Mouse (Mus musculus) bone marrow, adult 2 months (tissue): ENCODE results near the gene Nme8.

Experiments used
- CTCF ChIP-seq: fragments of 200-500 bp; IDR thresholded peaks from 2 replicates; pipeline ENCODE4 v1.5.1; 2011; ENCODE audit warnings: low read length, control low read depth; ENCODE audit not compliant: control insufficient read depth, insufficient read depth
- POLR2A ChIP-seq: fragments of 200-500 bp; IDR thresholded peaks from 2 replicates; pipeline ENCODE4 v1.6.1; 2011; ENCODE audit warnings: low read depth, mild to moderate bottlenecking, control low read depth, low read length, borderline replicate concordance; ENCODE audit not compliant: control insufficient read depth

DNA sequence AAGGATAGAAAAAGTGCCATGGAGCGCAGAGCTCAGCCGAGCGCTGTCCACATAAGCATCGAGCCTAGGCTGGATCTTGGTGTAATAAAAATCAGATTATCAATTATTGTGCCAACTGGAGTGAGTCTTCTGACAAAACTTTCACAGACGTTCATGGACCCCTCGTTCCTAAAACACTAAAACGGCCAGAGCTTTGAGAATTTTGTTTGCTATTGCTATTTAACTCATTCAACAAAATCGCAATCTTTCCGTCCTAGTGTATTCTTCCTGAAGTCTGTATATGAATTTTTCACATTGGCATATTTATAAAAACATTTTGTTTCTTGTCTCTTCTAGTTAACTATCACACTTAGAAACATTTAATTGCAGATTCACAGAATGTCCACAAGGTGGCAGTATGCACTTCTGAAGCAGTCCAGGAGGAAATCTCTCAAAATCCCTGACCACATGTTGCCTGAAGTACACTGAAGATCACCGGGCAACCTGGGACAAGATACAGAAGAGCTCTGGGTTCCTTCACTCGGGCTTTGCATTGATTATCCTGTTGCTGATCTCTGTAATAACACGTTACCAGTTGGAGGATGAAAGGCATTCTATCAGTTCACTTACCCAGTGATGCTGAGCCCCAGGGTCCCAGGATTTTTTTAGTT lies 1.1 kb upstream of the Nme8 start:
- TF ChIP-seq CTCF (peak; percentile 39), POLR2A (no peak)
